Mouse (Mus musculus) large intestine, adult 2 months (tissue): ENCODE data around the gene Pxylp1. TPM values are rescaled to one million over a fixed set of nuclear protein-coding genes. Genes with fewer than 3 reads are reported as not detected.

Source experiments
- DNase-seq: peaks from one replicate; pipeline ENCODE4 v3.0.0-alpha.2; 2012; ENCODE audit warnings: low read depth, low spot score
- WGBS: fragments of 180-500 bp; shearing (Covaris S2); methylation state at CpG from one replicate; pipeline ENCODE4 v1.1.7; 2018; 5-methylcytosine and 5-hydroxymethylcytosine counted together
- polyA plus RNA-seq: library from polyadenylated mRNA; depleted of rRNA; stranded (reverse); fragments of >200 nt; gene quantifications from 2 replicates; pipeline ENCODE4 v1.2.3, GENCODE M21; 2012

Pxylp1 gene
- polyA plus RNA-seq, 1 experiment, result 17.3 TPM

GRCm38 (mm10) chr9:96829682-96830081 lies 62.8 kb downstream of the Pxylp1 start:
- 89% methylated on average over 3 of the region's 3 CpGs for WGBS
- DNase-seq, result no peak

- WGBS, result 81% methylated on average over 2 of the region's 2 CpGs
Observed at GRCm38 (mm10) chr9:96828071-96828470, 64.4 kb downstream of the Pxylp1 start.

GRCm38 (mm10) chr9:96827002-96827785 lies 65.3 kb downstream of the Pxylp1 start:
- DNase-seq, result no peak
- WGBS, result 84% methylated on average over 12 of the region's 12 CpGs

More at GRCm38 (mm10) chr9:96828071-96828470, 64.4 kb downstream of the Pxylp1 start:
- DNase-seq, result no peak

GRCm38 (mm10) chr9:96824857-96825256 lies 67.6 kb downstream of the Pxylp1 start:
- DNase-seq, result no peak
- 97% methylated on average over 18 of the region's 18 CpGs for WGBS

- no peak for DNase-seq
- WGBS, result 31% methylated on average over 12 of the region's 12 CpGs
Observed at GRCm38 (mm10) chr9:96824026-96824425, 68.4 kb downstream of the Pxylp1 start.

- 29% methylated on average over 5 of the region's 5 CpGs for WGBS
- DNase-seq, result no peak
Observed at GRCm38 (mm10) chr9:96823541-96823940, 68.9 kb downstream of the Pxylp1 start.

- no peak for DNase-seq
- WGBS, result 90% methylated on average over 9 of the region's 9 CpGs
Observed at GRCm38 (mm10) chr9:96823005-96823404, 69.5 kb downstream of the Pxylp1 start.

- no peak for DNase-seq
- WGBS, result 63% methylated on average over 11 of the region's 11 CpGs
Observed at GRCm38 (mm10) chr9:96818822-96819481, 73.5 kb downstream of the Pxylp1 start.

GRCm38 (mm10) chr9:96818128-96818821 lies 74.2 kb downstream of the Pxylp1 start:
- 31% methylated on average over 7 of the region's 7 CpGs for WGBS
- DNase-seq, result no peak

- WGBS, result 25% methylated on average over 4 of the region's 4 CpGs
- DNase-seq, result no peak
Observed at GRCm38 (mm10) chr9:96811996-96812395, 80.5 kb downstream of the Pxylp1 start.

- 7% methylated on average over 5 of the region's 5 CpGs for WGBS
- no peak for DNase-seq
Observed at GRCm38 (mm10) chr9:96800131-96800825, 92.2 kb downstream of the Pxylp1 start.

GRCm38 (mm10) chr9:96797311-96797710 lies 95.2 kb downstream of the Pxylp1 start:
- 33% methylated on average over 3 of the region's 3 CpGs for WGBS
- peak; percentile 63 for DNase-seq

GRCm38 (mm10) chr9:96795399-96795928 lies 97.0 kb downstream of the Pxylp1 start:
- DNase-seq, result no peak

GRCm38 (mm10) chr9:96794601-96795000 lies 97.9 kb downstream of the Pxylp1 start:
- DNase-seq, result no peak
- 76% methylated on average over 2 of the region's 2 CpGs for WGBS

More at GRCm38 (mm10) chr9:96795399-96795928, 97.0 kb downstream of the Pxylp1 start:
- WGBS, result 5% methylated on average over 10 of the region's 10 CpGs

- DNase-seq, result no peak
- 42% methylated on average over 2 of the region's 2 CpGs for WGBS
Observed at GRCm38 (mm10) chr9:96792543-96792942, 99.9 kb downstream of the Pxylp1 start.

- no peak for DNase-seq
- 76% methylated on average over 4 of the region's 4 CpGs for WGBS
Observed at GRCm38 (mm10) chr9:96790389-96791007, 102.0 kb downstream of the Pxylp1 start.

- no peak for DNase-seq
Observed at GRCm38 (mm10) chr9:96789906-96790305, 102.6 kb downstream of the Pxylp1 start.

GRCm38 (mm10) chr9:96787797-96788196 lies 104.7 kb downstream of the Pxylp1 start:
- DNase-seq, result no peak
- WGBS, result 27% methylated on average over 10 of the region's 10 CpGs

More at GRCm38 (mm10) chr9:96789906-96790305, 102.6 kb downstream of the Pxylp1 start:
- WGBS, result 77% methylated on average over 3 of the region's 3 CpGs

GRCm38 (mm10) chr9:96785871-96786342 lies 106.6 kb downstream of the Pxylp1 start:
- 11% methylated on average over 9 of the region's 9 CpGs for WGBS

More at GRCm38 (mm10) chr9:96785871-96786342, 106.6 kb downstream of the Pxylp1 start:
- no peak for DNase-seq
